Mouse (Mus musculus) lung, postnatal 0 days (tissue): ENCODE data around the gene Acin1.
A peak's percentile ranks its signal among the peaks of the same experiment; 100 is the strongest.

ENCODE experiments used
- CTCF ChIP-seq: IDR thresholded peaks from 2 replicates; pipeline ENCODE4 v1.5.1; 2016; ENCODE audit warnings: antibody characterized with exemption, mild to moderate bottlenecking
- EP300 ChIP-seq: IDR thresholded peaks from 2 replicates; pipeline ENCODE4 v1.6.1; 2016; ENCODE audit warnings: antibody characterized with exemption, mild to moderate bottlenecking, control low read depth

DNA sequence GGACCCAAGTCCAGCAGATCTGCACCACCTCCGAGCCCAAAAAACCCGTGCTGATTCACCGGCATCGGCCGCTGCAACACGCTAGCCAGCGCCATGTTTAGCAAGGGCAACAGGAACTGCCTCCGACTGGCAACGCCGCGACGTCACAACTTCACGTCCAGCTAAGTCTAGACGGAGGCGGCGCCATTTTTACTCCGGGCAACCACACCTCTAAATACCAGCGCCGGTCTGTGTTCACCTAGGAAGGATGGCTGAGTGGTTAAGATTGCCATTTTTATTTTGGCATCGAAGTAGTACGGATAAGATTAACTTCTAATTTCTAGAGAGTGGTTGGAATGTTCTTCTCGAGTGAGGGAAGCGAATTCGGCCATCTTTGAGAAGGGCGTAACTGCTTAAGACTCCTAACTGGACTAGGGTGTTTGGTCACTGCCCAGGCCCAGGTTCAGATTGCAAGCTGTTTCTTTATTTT lies 68.8 kb downstream of the Acin1 start, which contains the start of gene Psmb5:
- TF ChIP-seq CTCF (no peak), EP300 (peak; percentile 60; the same call in 1 of the 2 replicates)
